Mouse (Mus musculus) cerebral cortex, adult 2 months (tissue): Measurements from ENCODE around the gene Coq10b.

Experiments used
- WGBS: fragments of 180-500 bp; shearing (Covaris S2); methylation state at CpG from one replicate; pipeline ENCODE4 v1.1.7; 2018; 5-methylcytosine and 5-hydroxymethylcytosine counted together

Gene Coq10b

GRCm38 (mm10) chr1:55061772-55062171, 9.2 kb downstream of the Coq10b start:
- 95% methylated on average over 4 of the region's 4 CpGs for WGBS

DNA sequence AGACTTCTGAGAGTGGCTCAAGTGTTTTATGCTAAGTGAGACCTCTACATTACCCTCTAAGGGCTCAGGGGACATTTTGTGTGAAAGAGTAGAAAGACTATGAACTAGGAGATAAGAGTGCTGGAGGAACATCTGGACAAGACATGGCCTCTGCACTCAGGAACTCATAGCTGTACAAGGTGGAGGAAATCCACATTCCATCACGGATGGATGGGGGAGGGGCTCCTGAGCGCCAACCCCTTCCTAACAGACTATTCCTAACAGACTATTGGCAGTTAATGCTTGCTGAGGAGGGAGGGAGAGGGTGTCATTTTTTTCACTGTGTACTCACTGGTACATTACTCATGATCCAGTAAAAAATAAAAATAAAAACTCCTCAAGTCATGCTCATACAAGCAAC, 22.2 kb downstream of the Coq10b start:
- WGBS = 68% methylated on average over 2 of the region's 2 CpGs

GRCm38 (mm10) chr1:55075652-55076394, 23.3 kb downstream of the Coq10b start:
- WGBS = 78% methylated on average over 5 of the region's 5 CpGs

DNA sequence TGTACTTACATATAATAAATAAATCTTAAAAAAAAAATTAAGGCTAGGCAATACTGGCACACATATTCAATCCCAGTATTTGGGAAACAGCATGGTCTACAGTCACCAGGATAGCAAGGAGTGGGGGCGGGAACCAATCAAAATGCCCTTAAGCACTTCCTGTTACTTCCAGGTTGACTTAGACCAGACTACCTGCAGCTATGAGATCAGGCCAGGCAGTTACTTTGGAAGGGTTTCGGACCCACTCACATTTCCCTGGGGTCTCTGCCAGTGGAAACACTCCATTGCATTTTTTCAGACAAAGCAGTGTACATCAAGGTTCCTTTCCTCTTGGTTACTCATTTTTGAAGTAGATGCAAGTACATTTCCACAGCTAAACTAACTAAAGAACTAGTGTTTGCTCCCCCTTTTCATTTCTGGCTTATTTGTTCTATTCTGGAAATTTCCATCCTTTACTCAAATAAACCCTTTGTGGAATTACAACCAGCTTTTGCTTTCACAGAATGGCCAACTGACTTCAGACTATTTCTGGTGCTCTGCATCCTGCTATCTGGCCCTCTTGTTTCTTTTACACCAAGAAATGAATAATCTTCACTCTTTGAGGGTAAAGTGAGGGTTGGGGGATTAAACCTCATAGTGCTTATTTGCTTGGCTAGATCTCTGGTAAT, 24.4 kb downstream of the Coq10b start:
- 84% methylated on average over 2 of the region's 2 CpGs for whole genome bisulfite sequencing

DNA sequence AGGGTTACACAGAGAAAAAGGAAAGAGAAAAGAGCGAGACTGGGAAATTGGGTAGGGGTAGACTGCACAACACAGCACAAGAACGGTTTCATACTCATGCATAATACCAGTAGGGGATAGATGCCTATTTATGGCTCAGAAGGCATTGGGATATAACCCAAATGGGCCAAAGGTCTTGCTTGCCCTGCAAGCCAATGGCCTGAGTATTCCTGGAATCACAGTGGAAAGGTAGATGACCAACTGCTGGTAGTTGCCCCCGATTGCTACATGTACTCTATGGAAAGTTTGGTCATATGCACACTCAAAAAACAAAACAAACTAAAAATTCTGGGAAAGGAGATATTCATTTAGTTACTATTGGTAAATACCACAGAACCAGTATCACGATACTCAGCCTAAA, 27.1 kb downstream of the Coq10b start:
- 87% methylated on average over 4 of the region's 4 CpGs for WGBS

GRCm38 (mm10) chr1:55082106-55082505, 29.5 kb downstream of the Coq10b start:
- 84% methylated on average over 1 of the region's 1 CpGs for WGBS

GRCm38 (mm10) chr1:55085781-55086366, 33.3 kb downstream of the Coq10b start:
- 49% methylated on average over 7 of the region's 7 CpGs for WGBS

DNA sequence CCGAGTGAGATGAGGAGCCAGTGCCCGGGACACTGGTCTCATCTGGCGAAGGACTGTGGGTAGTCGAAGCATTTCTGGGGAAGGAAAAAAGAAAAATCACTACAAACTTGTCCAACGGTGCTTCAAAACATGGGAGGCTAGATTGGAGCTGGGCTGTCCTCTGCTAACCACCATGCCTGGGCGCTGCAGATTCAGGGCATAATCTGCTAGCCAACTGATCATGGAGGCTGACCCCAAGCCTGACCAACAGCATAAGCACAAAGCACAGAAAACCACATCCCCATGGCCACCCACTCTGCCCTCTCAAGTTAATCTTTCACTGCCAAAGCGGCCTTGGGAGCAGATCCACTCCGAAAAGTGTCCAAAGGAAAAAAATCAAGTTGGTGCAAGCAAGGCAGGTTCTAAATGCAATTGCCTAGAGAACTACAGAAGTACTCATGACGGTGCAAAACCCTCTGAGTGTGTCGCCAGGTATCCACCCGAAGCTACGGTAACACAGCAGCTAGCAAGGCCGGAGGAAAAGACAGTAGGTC, 34.4 kb downstream of the Coq10b start:
- 1% methylated on average over 13 of the region's 13 CpGs for WGBS

DNA sequence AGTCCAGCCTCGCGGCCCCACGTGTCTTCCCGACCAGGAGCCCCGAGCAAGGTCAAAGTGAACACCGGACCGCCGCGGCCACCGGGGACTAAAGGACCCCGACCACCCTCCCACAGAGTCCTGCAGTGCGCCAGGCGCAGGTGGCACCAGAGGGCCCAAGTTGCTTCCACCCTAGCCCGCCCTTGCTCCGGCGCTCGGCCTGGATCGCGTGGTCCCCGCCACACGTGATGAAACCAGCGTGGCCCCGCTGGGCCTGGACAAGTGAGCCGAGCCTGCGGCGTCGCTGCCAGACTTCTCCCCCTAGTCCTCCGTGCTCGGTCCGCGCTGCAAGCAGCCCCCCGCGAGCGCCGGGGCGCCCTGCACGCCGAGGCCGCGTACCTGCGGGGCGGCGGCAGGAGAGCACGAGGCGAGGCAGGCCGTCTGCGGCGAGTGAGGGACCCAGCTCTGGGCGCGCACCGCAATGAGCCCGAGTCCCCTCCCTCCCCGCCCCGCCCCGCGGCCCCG, 34.9 kb downstream of the Coq10b start:
- under 1% methylated on average over 48 of the region's 57 CpGs for WGBS

DNA sequence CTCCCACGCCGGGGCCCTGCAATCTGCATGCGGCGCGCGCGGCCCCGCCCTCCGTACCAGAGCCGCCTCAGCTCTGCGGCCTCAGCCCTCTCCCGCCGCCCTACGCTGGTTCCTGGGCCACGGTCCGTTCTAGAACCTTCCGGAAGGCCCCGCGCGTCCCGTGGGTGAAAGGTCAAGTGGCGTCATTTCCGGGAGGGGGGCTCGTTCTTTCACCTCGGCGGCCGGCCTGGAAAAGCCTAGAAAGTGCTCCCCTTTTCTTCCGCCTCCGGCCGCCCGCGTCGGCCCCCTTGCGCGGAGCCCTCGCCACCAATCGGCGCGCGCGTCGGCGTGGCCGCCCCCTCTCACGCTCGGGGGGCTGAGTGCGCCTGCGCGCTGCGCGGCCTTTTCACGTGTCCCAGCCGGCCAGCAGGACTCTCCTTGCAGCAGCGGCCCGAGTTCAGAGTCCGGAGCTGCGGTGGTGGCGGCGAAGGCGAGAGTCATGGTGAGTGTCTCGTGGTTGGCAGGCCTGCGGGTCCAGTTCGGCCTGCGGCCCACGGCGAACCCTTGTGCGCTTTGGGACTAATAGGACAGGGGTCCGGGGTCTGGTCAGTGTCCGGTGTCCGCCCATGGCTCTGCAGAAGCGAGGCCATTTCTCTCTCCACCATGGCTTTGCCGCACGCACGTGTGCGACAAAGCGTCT, 35.5 kb downstream of the Coq10b start, which contains the start of the genes Hspe1 and Hspd1:
TSS of gene Hspe1 (plus strand) at position 201 of the 679 bp plus-strand sequence.
TSS of gene Hspd1 (minus strand) at position 312 of the 679 bp plus-strand sequence.
- under 1% methylated on average over 70 of the region's 76 CpGs for WGBS

- 6% methylated on average over 16 of the region's 16 CpGs for WGBS
Observed at GRCm38 (mm10) chr1:55088611-55089497, 36.3 kb downstream of the Coq10b start.

GRCm38 (mm10) chr1:55089498-55090064, 37.0 kb downstream of the Coq10b start:
- 89% methylated on average over 5 of the region's 5 CpGs for WGBS

GRCm38 (mm10) chr1:55092056-55092455, 39.5 kb downstream of the Coq10b start:
- WGBS = 70% methylated on average over 2 of the region's 2 CpGs

DNA sequence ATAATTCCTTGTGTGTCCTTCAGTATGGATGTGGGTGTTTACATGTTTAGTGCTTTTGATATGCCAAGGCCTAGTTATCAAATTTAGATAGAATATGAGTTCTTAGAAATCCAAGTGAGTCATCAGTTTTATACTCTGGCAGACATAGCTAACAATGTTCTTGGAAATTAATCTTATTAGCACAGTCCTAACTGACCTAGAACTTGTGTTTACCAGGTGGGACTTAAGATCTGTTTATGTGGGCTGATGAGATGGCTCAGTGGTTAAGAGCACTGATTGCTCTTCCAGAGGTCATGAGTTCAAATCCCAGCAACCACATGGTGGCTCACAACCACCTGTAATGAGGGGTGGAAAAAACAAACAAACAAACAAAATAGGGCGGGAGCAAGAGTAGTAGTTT, 39.9 kb downstream of the Coq10b start:
- 72% methylated on average over 1 of the region's 1 CpGs for WGBS

DNA sequence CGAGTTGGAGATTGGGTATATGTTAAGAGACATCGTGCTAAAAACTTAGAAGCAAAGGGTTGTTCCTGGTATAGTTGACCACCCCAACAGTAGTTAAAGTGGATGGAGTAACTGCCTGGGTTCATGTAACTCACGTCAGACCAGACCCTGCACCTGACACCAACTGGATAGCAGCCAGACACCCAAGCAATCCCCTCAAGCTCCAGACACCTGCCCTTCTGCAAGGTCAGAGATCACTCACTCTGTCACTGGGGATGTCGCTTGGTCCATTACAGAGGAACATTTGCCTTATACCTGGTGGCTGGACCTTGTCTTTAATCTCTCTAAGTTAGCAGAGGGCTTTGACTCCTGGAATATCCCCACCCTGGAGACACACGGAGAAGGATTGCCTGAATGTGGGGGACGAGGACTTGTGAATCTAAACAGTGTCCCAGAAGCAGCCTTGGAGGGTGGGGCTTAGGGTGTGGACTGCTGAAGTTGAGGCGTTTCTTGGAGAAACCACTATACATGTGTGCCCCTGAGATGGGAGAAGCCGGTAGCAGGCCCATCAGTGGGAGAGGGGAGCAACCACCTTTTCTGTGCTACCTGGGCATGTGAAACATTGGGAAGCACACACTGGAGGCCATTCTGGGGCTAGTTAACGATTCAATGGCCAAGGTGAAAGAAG, 54.5 kb downstream of the Coq10b start:
- 90% methylated on average over 9 of the region's 9 CpGs for WGBS

- 94% methylated on average over 1 of the region's 1 CpGs for WGBS
Observed at GRCm38 (mm10) chr1:55107644-55108043, 55.1 kb downstream of the Coq10b start.

DNA sequence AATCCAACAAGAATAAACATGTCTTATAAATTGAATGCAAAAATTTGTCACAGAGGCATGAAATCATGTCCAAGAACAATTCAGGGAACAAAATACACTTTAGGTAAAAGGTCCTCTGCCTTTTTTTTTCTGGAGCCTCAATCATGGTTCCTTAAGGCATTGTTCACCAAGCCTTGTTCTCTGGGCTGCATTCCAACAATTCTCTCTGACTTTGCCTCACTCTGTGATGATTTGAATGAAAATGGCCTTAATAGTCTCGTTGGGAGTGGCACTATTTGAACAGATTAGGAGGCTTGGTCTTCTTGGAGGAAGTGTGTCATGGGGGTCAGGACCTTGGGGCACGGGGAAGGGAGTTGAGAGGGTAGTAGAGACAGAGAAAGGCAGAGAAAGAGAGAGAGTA, 55.9 kb downstream of the Coq10b start:
- WGBS = 38% methylated on average over 2 of the region's 2 CpGs

- 91% methylated on average over 4 of the region's 4 CpGs for WGBS
Observed at GRCm38 (mm10) chr1:55109066-55109766, 56.6 kb downstream of the Coq10b start.
